Mouse (Mus musculus) erythroblast, embryonic 14.5 days (primary cell): ENCODE results near the gene Vamp5.

Experiments
- GATA1 ChIP-seq: IDR thresholded peaks from 2 replicates; pipeline ENCODE4 v1.6.1; 2012; ENCODE audit warnings: low read length, inconsistent platforms, mixed read lengths
- TAL1 ChIP-seq: IDR thresholded peaks from 3 replicates; pipeline ENCODE4 v1.6.1; 2012; ENCODE audit warnings: low read length, inconsistent platforms, mixed read lengths

- TF ChIP-seq GATA1 = no peak
- TF ChIP-seq TAL1 = no peak
Observed at GRCm38 (mm10) chr6:72415181-72415580, 34.9 kb upstream of the Vamp5 start.
